34 mouse cellular contexts compared by ENCODE assay signal in genomic region chr5:114218771-114219170, GRCm38 (mm10). TPM values are rescaled to one million over a fixed set of nuclear protein-coding genes. Genes with fewer than 3 reads are reported as not detected.
"Had no signal": no experiment of that assay in that cellular context is flagged by ENCODE, and none has a peak within 500 bp of the region (broad histone marks: within the 10 kb centered on the region; RNA-seq: fewer than 3 reads in every experiment).

No protein-coding gene starts in this region.

- DNase-seq: cerebellum, adult 9-10 months; cerebellum, adult 9-11 months; cerebellum, postnatal 10 days; cerebellum, postnatal 14 days; cerebellum, postnatal 25 days; cerebellum, postnatal 36 days; embryo, embryonic 11 days; forebrain, postnatal 0 days; gastrocnemius, adult 2 months; gastrocnemius, postnatal 10 days; gastrocnemius, postnatal 14 days; gastrocnemius, postnatal 25 days; gastrocnemius, postnatal 36 days; heart, adult 11 months; heart, adult 18-20 months; heart, adult 2 months had no signal

- ATAC-seq: forebrain, embryonic 13.5 days; forebrain, embryonic 14.5 days; forebrain, embryonic 15.5 days; forebrain, embryonic 16.5 days; forebrain, postnatal 0 days had no signal

- H3K4me1 ChIP-seq: embryonic facial prominence, embryonic 10.5 days; embryonic facial prominence, embryonic 12.5 days; embryonic facial prominence, embryonic 13.5 days; embryonic facial prominence, embryonic 15.5 days; forebrain, embryonic 10.5 days; forebrain, embryonic 12.5 days; forebrain, embryonic 13.5 days; forebrain, embryonic 15.5 days had no signal

- H3K36me3 ChIP-seq: embryonic facial prominence, embryonic 10.5 days; embryonic facial prominence, embryonic 12.5 days; embryonic facial prominence, embryonic 13.5 days; embryonic facial prominence, embryonic 15.5 days; forebrain, embryonic 10.5 days; forebrain, embryonic 12.5 days; forebrain, embryonic 15.5 days had no signal

- H3K4me3 ChIP-seq: embryonic facial prominence, embryonic 10.5 days; embryonic facial prominence, embryonic 12.5 days; embryonic facial prominence, embryonic 13.5 days; embryonic facial prominence, embryonic 15.5 days; erythroblast, embryonic 14.5 days; forebrain, embryonic 10.5 days; forebrain, embryonic 12.5 days; forebrain, embryonic 13.5 days; forebrain, embryonic 15.5 days; gastrocnemius, adult 2 months; heart, adult 2 months had no signal

- H3K27ac ChIP-seq: embryonic facial prominence, embryonic 10.5 days; embryonic facial prominence, embryonic 12.5 days; embryonic facial prominence, embryonic 13.5 days; embryonic facial prominence, embryonic 15.5 days; forebrain, embryonic 10.5 days; forebrain, embryonic 12.5 days; forebrain, embryonic 13.5 days; forebrain, embryonic 15.5 days; gastrocnemius, adult 2 months; heart, adult 2 months had no signal

- H3K9me3 ChIP-seq: embryonic facial prominence, embryonic 10.5 days; embryonic facial prominence, embryonic 12.5 days; embryonic facial prominence, embryonic 15.5 days; forebrain, embryonic 10.5 days; forebrain, embryonic 12.5 days; forebrain, embryonic 13.5 days; forebrain, embryonic 15.5 days had no signal

- H3K4me2 ChIP-seq: embryonic facial prominence, embryonic 12.5 days; embryonic facial prominence, embryonic 13.5 days; embryonic facial prominence, embryonic 15.5 days; forebrain, embryonic 12.5 days; forebrain, embryonic 13.5 days; forebrain, embryonic 15.5 days had no signal

- H3K27me3 ChIP-seq: embryonic facial prominence, embryonic 12.5 days; embryonic facial prominence, embryonic 13.5 days; embryonic facial prominence, embryonic 15.5 days; forebrain, embryonic 12.5 days; forebrain, embryonic 13.5 days; forebrain, embryonic 15.5 days had no signal

- H3K9ac ChIP-seq: embryonic facial prominence, embryonic 12.5 days; embryonic facial prominence, embryonic 13.5 days; embryonic facial prominence, embryonic 15.5 days; forebrain, embryonic 12.5 days; forebrain, embryonic 13.5 days; forebrain, embryonic 15.5 days; forebrain, postnatal 0 days had no signal

RNA-seq across cellular contexts. Expression of gene Foxn4, which starts 54.8 kb away (rescaled TPM):
- total RNA-seq: common myeloid progenitor, adult 5-6 weeks; gastrocnemius, adult 18-20 months; gastrocnemius, adult 2 months; gastrocnemius, adult 8-10 months; gastrocnemius, postnatal 10 days; gastrocnemius, postnatal 14 days; gastrocnemius, postnatal 25 days; gastrocnemius, postnatal 36 days; granulocyte monocyte progenitor cell, adult 5-6 weeks; heart, adult 18-20 months; heart, adult 2 months; heart, adult 8-10 months had no signal
- polyA plus RNA-seq: cortical plate, adult 2 months; erythroblast, embryonic 14.5 days; frontal cortex, adult 2 months had no signal
